Mouse (Mus musculus): ENCODE measurements around the gene Patz1. TPM values are rescaled to one million over a fixed set of nuclear protein-coding genes. Genes with fewer than 3 reads are reported as not detected.
A peak's percentile ranks its signal among the peaks of the same experiment; 100 is the strongest.

Patz1 gene
- polyA plus RNA-seq, 2 experiments: 40.8 to 52.0 TPM

DNA sequence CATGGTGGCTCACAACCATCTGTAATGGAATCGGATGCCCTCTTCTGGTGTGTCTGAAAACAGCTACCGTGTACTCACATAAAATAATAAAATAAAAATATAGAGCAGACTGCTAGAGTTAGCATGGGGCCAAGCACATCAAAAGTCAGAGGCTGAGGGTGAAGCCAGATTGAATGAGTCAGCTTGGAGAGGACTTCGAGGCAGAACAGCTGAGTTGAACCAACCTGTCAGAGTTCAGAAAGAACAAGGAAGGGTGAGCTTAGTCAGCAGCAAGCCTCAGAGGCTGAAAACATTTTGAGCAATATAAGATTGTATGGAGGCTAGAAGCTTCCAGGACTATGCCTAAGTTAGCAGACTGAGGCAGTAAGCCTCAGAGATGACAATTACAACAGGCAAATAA is 29.6 kb downstream of the Patz1 start:
- H3K27ac ChIP-seq (replicated peaks; ENCODE audit: low read depth, low read length): no peak overlapping the region
- WGBS: 90% methylated on average over 3 of the region's 3 CpGs

DNA sequence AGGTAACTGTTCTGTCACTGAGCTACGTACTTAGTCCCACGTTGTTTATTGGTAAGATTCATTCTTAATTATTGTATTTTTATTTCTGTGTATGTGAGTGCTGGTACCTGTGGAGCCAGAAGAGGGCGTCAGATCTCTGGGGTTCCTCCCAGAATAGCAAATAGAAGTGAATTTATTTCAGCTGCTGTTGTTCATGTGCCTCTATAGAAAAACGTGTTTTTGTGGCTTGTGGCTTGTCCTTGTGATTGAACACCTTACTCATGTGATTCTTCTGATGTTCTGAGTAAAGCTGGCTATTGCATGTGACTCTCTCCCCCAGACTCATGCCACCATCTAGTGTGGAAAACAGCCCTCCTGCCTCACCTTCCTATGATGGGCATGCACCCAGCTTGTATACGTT is 39.6 kb downstream of the Patz1 start:
- Histone ChIP-seq H3K36me3 (ENCODE audit: control insufficient read depth, insufficient read depth, low read length) (no peaks in the 10 kb centered on the region), H3K4me2 (replicated peaks; ENCODE audit: low read depth, low read length, severe bottlenecking) (no peak overlapping the region), H3K4me1 (ENCODE audit: control insufficient read depth, insufficient read depth, low read length) (peaks cover 14% of the 10 kb centered on the region), H3K4me3 (replicated peaks; ENCODE audit: low read length) (no peak overlapping the region), H3K9ac (ENCODE audit: low read depth, low read length, severe bottlenecking) (no peak overlapping the region), H3K27ac (replicated peaks; ENCODE audit: low read depth, low read length) (no peak overlapping the region), H3K9me3 (ENCODE audit: control insufficient read depth, low read length) (no peaks in the 10 kb centered on the region), H3K27me3 (ENCODE audit: control insufficient read depth, insufficient read depth, low read length) (no peaks in the 10 kb centered on the region)
- WGBS: 80% methylated on average over 5 of the region's 5 CpGs
- DNase-seq (ENCODE audit: low spot score): no peak
- no peak for ATAC-seq (ENCODE audit: low FRiP score, low read depth)
- no peak for TF ChIP-seq POLR2A (IDR thresholded peaks at IDR 0.05; ENCODE audit: borderline replicate concordance, extremely low read depth, insufficient read depth, insufficient read length)

More for the DNA sequence above, 29.6 kb downstream of the Patz1 start:
- Histone ChIP-seq H3K4me2 (replicated peaks; ENCODE audit: low read depth, low read length, severe bottlenecking) (no peak overlapping the region), H3K4me3 (replicated peaks; ENCODE audit: low read length) (no peak overlapping the region), H3K9me3 (ENCODE audit: control insufficient read depth, low read length) (no peaks in the 10 kb centered on the region), H3K27me3 (ENCODE audit: control insufficient read depth, insufficient read depth, low read length) (no peaks in the 10 kb centered on the region), H3K4me1 (ENCODE audit: control insufficient read depth, insufficient read depth, low read length) (no peaks in the 10 kb centered on the region), H3K36me3 (ENCODE audit: control insufficient read depth, insufficient read depth, low read length) (no peaks in the 10 kb centered on the region), H3K9ac (ENCODE audit: low read depth, low read length, severe bottlenecking) (no peak overlapping the region)
- DNase-seq (ENCODE audit: low spot score) (no peak), ATAC-seq (ENCODE audit: low FRiP score, low read depth) (no peak)
- TF ChIP-seq POLR2A (IDR thresholded peaks at IDR 0.05; ENCODE audit: borderline replicate concordance, extremely low read depth, insufficient read depth, insufficient read length): no peak

DNA sequence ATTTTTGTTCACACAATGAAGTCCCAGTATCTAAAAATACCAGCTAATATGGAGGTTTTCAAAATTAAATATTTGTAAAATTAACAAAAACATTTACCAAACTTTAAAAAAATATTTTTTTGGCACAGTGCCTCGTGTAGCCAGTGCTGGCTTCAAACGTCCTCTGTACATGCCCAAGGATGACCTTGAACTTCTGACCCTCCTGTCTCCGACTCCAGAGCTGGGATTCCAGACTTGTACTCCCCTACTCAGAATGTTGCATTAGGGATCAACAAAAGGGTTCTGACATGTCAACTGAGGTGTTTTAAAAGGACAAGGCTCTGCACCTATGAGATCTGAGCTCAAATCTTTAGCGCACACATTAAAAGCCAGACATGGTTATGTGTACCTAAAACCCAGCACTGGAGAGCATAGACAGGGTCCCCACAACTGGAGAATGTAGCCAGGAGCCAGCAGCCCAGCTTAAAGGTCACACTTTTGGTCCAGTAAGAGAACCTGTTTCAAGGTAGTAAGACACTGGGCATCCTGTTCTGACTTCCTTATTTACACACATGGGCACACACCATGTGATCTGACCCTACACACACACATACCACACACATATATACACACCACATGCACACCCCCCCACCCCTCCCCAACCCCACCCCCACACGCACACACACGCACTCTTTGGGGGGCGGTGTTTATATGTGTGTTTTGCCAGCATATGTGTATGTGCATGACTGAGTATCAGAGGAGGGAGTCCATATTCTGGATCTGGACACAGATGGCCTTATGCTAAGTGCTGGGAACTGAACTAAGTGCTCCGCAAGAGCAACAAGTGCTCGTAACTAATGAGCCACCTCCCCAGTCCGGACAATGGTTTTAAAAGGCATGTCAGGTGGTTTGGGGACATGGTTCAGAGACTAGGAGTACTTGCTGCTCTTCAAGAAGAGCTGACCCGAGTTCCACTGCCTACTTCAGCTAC is 40.4 kb downstream of the Patz1 start:
- Histone ChIP-seq H3K9ac (ENCODE audit: low read depth, low read length, severe bottlenecking) (no peak overlapping the region), H3K27me3 (ENCODE audit: control insufficient read depth, insufficient read depth, low read length) (no peaks in the 10 kb centered on the region), H3K4me3 (replicated peaks; ENCODE audit: low read length) (no peak overlapping the region), H3K4me1 (ENCODE audit: control insufficient read depth, insufficient read depth, low read length) (peaks cover 14% of the 10 kb centered on the region), H3K36me3 (ENCODE audit: control insufficient read depth, insufficient read depth, low read length) (peaks cover 3% of the 10 kb centered on the region; the same call in 1 of the 2 replicates), H3K4me2 (replicated peaks; ENCODE audit: low read depth, low read length, severe bottlenecking) (no peak overlapping the region), H3K27ac (replicated peaks; ENCODE audit: low read depth, low read length) (no peak overlapping the region), H3K9me3 (ENCODE audit: control insufficient read depth, low read length) (no peaks in the 10 kb centered on the region)
- 78% methylated on average over 11 of the region's 11 CpGs for WGBS
- ATAC-seq (ENCODE audit: low FRiP score, low read depth) (no peak), DNase-seq (ENCODE audit: low spot score) (no peak)
- TF ChIP-seq POLR2A (IDR thresholded peaks at IDR 0.05; ENCODE audit: borderline replicate concordance, extremely low read depth, insufficient read depth, insufficient read length): no peak

DNA sequence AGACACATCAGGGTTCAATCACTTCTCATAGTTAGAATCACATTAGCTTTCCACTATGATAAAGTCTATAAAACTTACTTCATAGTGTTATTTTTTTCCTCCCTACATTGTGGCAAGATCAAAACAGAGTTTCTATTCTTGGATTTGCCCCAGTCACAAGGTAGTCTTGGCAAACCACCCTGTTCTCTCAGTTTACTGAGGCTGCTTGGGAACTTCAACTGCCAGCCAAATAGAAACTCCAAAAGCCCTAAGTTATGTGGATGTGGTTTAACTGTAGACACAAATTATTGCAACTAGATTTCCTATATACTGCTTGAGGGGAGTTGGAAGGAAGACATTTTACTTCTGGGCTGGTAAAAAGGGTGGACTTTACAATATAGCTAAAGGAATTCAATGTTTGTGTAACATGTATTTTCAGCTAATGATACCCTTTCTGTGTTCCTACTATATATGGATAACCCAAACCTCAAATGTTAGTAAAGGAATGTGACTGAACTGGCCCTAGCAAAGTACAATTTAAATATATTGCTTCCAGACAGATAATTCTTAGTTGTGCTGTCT is 41.3 kb downstream of the Patz1 start, which contains the start of gene Pik3ip1:
TSS of gene Pik3ip1 (plus strand) at position 511 of the 561 bp plus-strand sequence.
- peak within 1 kb of the TSS; percentile 52 for H3K4me3 ChIP-seq (replicated peaks; ENCODE audit: low read length)
- H3K36me3 ChIP-seq (ENCODE audit: control insufficient read depth, insufficient read depth, low read length): peaks cover 4% of the 10 kb centered on the region; the same call in 1 of the 2 replicates
- ATAC-seq (ENCODE audit: low FRiP score, low read depth) (no peak), DNase-seq (ENCODE audit: low spot score) (no peak)
- H3K27me3 ChIP-seq (ENCODE audit: control insufficient read depth, insufficient read depth, low read length): no peaks in the 10 kb centered on the region
- H3K4me2 ChIP-seq (replicated peaks; ENCODE audit: low read depth, low read length, severe bottlenecking): peak within 1 kb of the TSS; percentile 100
- peak within 1 kb of the TSS; percentile 69 for H3K27ac ChIP-seq (replicated peaks; ENCODE audit: low read depth, low read length)
- peak within 1 kb of the TSS; percentile 58 for H3K9ac ChIP-seq (ENCODE audit: low read depth, low read length, severe bottlenecking)
- no peak for TF ChIP-seq POLR2A (IDR thresholded peaks at IDR 0.05; ENCODE audit: borderline replicate concordance, extremely low read depth, insufficient read depth, insufficient read length)
- H3K9me3 ChIP-seq (ENCODE audit: control insufficient read depth, low read length): no peaks in the 10 kb centered on the region
- H3K4me1 ChIP-seq (ENCODE audit: control insufficient read depth, insufficient read depth, low read length): peaks cover 17% of the 10 kb centered on the region

DNA sequence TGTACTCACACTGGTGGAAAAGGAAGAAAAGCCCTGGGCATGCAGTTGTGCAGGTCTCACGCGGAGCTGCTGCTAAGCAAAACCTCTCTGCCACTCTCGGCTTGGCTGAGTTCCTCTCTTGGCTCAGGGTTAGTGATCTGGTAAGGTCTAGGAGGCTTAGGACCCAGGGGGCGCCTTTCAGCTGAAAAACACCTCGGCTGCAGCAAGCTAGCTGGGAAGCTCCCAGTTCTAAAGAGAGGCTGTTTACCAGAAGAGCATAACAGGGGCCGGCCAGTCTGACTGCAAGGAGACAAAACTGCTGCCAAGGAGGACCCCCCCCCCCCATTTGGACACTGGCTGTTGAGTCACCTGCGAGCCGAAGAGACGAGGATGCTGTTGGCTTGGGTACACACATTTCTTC is 41.9 kb downstream of the Patz1 start:
- Histone ChIP-seq H3K4me2 (replicated peaks; ENCODE audit: low read depth, low read length, severe bottlenecking) (peak overlapping the region; percentile 100), H3K4me3 (replicated peaks; ENCODE audit: low read length) (peak overlapping the region; percentile 52), H3K9me3 (ENCODE audit: control insufficient read depth, low read length) (no peaks in the 10 kb centered on the region), H3K27ac (replicated peaks; ENCODE audit: low read depth, low read length) (peak overlapping the region; percentile 69), H3K4me1 (ENCODE audit: control insufficient read depth, insufficient read depth, low read length) (peaks cover 19% of the 10 kb centered on the region), H3K27me3 (ENCODE audit: control insufficient read depth, insufficient read depth, low read length) (no peaks in the 10 kb centered on the region), H3K9ac (ENCODE audit: low read depth, low read length, severe bottlenecking) (peak overlapping the region; percentile 58), H3K36me3 (ENCODE audit: control insufficient read depth, insufficient read depth, low read length) (peaks cover 4% of the 10 kb centered on the region; the same call in 1 of the 2 replicates)
- under 1% methylated on average over 9 of the region's 9 CpGs for whole genome bisulfite sequencing
- TF ChIP-seq POLR2A (IDR thresholded peaks at IDR 0.05; ENCODE audit: borderline replicate concordance, extremely low read depth, insufficient read depth, insufficient read length): no peak
- peak; percentile 81 for DNase-seq (ENCODE audit: low spot score)
- ATAC-seq (ENCODE audit: low FRiP score, low read depth): peak; percentile 32; the same call in 1 of the 2 replicates
